8 mouse cellular contexts compared by ENCODE assay signal in the genomic region with DNA sequence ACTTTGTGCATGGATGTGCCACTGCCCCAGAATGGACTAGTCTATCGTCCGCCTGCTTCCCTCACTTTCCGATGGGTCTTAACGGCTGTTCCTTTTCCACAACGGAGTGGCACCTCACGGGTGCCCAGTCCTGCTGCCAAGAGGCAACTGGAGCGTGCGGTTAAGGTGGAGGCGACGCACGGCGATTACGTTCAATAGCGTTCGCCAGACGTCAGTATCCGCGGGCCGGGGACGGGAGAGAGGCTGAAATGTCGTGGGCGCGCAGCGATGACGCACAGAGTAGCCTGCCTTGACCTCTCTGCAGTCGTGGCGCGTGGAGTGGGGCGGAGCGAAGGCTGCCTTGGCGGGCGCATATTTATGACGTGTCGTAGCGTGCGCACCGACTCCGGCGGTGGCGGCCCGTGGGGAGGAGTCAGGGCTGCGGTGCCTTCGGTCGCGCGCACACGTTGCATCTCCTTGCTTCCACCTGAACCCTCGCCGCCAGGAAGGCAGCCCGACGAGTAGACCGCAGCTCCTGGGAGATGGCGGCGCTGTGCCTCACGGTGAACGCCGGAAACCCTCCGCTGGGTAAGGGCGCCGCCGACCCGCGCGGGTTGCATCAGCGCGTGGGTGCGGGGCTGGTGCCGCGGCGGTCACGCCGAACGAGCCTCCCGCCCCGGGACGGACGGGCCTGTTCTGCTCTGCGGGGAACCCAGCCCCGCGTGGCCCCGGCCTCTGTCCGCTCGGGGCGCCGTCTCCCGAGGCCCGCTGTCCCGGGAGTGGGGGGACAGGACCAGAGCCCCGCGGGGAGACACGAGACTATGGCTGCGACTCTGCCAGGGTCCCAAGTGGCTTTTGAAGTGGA. TPM values are rescaled to one million over a fixed set of nuclear protein-coding genes. Genes with fewer than 3 reads are reported as not detected.
DNase-seq lines count a peak whose midpoint lies in the region; ATAC-seq lines count a peak whose summit lies in the region.

A gene (plus strand): TSS at position 368 of the 844 bp plus-strand sequence.

- H3K9ac ChIP-seq in hindbrain, embryonic 16.5 days (ENCODE audit: low read depth, low read length), result peak within 1 kb of the TSS; percentile 90

- peaks cover 45% of the 10 kb centered on the region for H3K79me2 ChIP-seq in macrophage (ENCODE audit: inconsistent target)

- peak within 1 kb of the TSS; percentile 93 for H3K27ac ChIP-seq in hindbrain, embryonic 16.5 days (ENCODE audit: low read depth, low read length)
- peak within 1 kb of the TSS; percentile 69 for H3K27ac ChIP-seq in macrophage

- WGBS in hindbrain, embryonic 16.5 days, result under 1% methylated on average over 89 of the region's 92 CpGs
- WGBS in macrophage (ENCODE audit: missing documents), result under 1% methylated on average over 78 of the region's 92 CpGs

- peak; percentile 95 for DNase-seq in WW6 (ENCODE audit: low read depth, low spot score)
- peak; percentile 97 to 98 for DNase-seq in cerebellum, postnatal 4 days (ENCODE audit: low spot score in 2 of 2)
- DNase-seq in gastrocnemius, adult 18-20 months (ENCODE audit: low spot score), result peak; percentile 99
- DNase-seq in left cerebral cortex, adult 18-20 months (ENCODE audit: low spot score in 2 of 2), result peak; percentile 99
- peak; percentile 99 for DNase-seq in right cerebral cortex, adult 18-20 months
- DNase-seq in urinary bladder, postnatal 10 days (ENCODE audit: low spot score), result peak; percentile 98

- H3K9me3 ChIP-seq in hindbrain, embryonic 16.5 days (ENCODE audit: control insufficient read depth, low read length), result no peaks in the 10 kb centered on the region

- peaks cover 6% of the 10 kb centered on the region for H3K36me3 ChIP-seq in hindbrain, embryonic 16.5 days (ENCODE audit: control insufficient read depth, insufficient read depth, low read length)
- H3K36me3 ChIP-seq in macrophage (ENCODE audit: inconsistent target), result no peaks in the 10 kb centered on the region

- H3K4me2 ChIP-seq in hindbrain, embryonic 16.5 days (ENCODE audit: low read length), result peak within 1 kb of the TSS; percentile 87

- peak within 1 kb of the TSS; percentile 99 for H3K4me3 ChIP-seq in hindbrain, embryonic 16.5 days (ENCODE audit: low read length)
- H3K4me3 ChIP-seq in macrophage (ENCODE audit: inconsistent target), result peak within 1 kb of the TSS; percentile 83

- H3K27me3 ChIP-seq in hindbrain, embryonic 16.5 days (replicated peaks; ENCODE audit: control insufficient read depth, insufficient read depth, low read length), result no peaks in the 10 kb centered on the region

- peak; percentile 98 for ATAC-seq in hindbrain, embryonic 16.5 days

- peaks cover 21% of the 10 kb centered on the region for H3K4me1 ChIP-seq in hindbrain, embryonic 16.5 days (ENCODE audit: control insufficient read depth, insufficient read depth, low read depth, low read length)

RNA-seq across cellular contexts. Expression of the gene that starts here (rescaled TPM):
- 100 to 1,000 TPM; 130 to 135 TPM for total RNA-seq in gastrocnemius, adult 18-20 months (2021)
- polyA plus RNA-seq in hindbrain, embryonic 16.5 days (2015; fragmentation: Nextera tagmentation; extraction: Ambion mirVana), result 131 and 136 TPM in 2 replicates
- total RNA-seq in left cerebral cortex, adult 18-20 months (2021), result 10 to 100 TPM; 68.7 to 72.2 TPM
- total RNA-seq in macrophage (2018; cell fraction: chromatin; rRNA removed), result 100 to 1,000 TPM in 22 of 26 experiments, 10 to 100 TPM in 4; 34.7 to 257 (median 158) TPM
- total RNA-seq in macrophage (2018; cell fraction: cytosol; rRNA removed), result 10 to 100 TPM; 41.3 to 82.1 (median 54.8) TPM
- total RNA-seq in macrophage (2018; cell fraction: nucleus; rRNA removed), result 100 to 1,000 TPM in 12 of 26 experiments, 10 to 100 TPM in 14; 38.9 to 171 (median 97.6) TPM
- polyA plus RNA-seq in macrophage (2018), result 29.3 to 59.6 TPM (median 55.0 TPM) in 3 replicates

Comparison
In these comparisons a context has a peak if more than half of its experiments do, and no peak if none do; other contexts are left out.
1. Peak in every context shown above with its lines: DNase-seq, ATAC-seq, H3K4me3 ChIP-seq and H3K27ac ChIP-seq.